Mouse (Mus musculus): ENCODE measurements around the gene Esrrb.

Gene Esrrb

DNA sequence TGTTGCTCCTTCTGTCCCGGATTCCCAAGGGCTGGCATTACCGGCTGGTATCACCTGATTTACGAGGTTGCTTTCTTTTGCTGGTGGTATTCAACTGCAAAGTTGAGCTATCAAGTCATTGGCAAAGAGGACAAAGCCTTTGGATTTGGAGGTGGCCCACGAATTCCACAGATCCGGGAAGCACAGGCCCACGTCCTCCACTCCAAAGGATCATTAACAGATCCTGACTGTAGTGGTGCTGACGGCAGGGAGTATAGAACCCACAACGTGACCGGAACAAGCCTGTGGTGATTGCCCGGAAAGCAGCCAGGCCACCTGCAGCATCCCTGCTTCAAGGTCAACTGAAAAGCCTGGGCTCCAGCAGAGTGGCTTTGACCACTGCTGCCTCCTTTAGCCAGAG is 140.8 kb downstream of the Esrrb start:
- no peak for DNase-seq

DNA sequence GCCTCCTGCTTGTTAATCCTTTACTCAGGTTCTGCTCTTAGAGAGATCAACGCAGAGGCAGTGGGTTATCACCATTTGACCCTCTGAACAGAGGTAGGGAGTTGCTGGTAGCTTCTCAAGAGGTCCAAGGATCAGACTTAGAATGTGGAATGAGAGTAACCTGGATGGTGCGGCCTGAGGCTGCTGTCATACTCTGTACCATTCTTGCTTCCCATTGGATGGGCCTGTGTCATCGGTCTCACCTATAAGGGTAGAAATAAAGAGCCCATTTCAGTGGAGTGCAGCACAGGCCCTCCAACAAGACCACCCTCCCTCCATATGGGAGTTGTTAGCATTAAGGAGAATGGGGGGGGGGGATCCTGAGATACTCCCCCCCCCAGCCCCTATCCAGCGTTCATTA is 143.0 kb downstream of the Esrrb start:
- no peak for DNase-seq

DNA sequence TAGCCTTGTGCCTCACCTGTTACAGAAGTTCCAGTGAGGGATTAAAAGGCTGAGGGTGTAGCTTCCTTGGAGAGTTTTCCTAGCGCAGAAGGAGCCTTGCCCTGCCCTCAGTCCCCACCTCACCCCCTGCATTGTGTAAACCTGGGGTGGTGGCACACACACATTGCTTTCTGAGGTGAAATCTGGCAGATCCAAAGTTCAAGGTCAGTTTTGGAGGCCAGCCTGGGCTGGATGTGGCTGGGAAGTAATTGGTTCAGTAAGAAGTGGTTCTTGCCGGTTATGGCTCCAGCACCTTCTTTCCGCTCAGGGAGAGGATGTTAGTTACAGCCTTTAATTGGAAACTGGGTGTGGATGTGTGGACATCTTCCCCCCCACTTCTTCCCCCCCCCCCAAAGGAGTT is 143.4 kb downstream of the Esrrb start:
- no peak for DNase-seq

DNA sequence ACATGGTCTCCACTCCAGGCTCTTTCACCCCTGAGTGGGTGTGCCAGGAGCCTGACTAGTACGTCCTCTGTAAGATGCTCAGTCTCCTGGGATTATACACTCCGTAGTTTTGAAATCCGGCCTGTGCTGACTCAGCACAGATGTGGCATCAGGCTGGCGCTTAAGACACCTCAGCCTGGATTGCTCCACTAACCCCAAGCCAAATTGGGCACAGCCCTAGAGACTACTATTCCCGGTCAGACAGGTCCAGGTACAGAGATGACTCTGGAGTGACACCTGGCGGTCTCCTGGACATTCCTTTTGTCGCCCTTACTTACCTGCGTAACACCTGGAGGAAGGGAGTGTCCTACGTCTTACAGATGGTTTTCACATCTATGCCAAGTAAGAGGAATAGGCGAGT is 146.8 kb downstream of the Esrrb start:
- no peak for DNase-seq

DNA sequence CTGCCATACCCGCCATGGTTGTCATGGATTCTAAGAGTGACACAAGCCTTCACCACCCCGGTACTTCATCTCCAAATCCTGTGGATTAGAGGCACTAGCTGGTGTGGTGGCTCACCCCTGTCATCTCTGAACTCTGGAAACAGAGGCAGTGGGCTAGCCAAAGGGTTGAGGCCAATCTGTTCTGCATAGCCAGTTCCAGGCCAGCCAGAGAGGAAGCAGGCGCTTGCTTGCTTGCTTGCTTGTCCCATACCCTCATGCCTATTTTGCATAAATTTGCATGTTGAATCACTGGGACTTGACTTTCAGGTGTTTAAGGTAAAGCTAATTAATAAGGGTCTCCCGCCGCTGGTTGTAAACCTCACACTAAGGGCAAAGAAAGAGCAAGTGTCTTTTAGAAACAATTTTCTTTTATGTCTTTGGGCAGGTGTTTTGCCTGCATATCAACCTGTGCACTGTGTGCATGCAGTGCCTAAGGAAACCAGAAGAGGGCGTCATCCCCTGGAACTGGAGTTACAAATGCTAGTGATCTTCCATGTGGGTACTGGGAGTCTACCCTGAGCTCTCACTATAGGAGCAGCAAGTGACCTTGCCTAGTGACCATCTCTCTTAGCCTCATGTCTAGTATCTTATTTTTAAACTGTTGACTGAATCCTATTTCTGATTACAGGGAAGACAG is 147.5 kb downstream of the Esrrb start:
- DNase-seq, result no peak

DNA sequence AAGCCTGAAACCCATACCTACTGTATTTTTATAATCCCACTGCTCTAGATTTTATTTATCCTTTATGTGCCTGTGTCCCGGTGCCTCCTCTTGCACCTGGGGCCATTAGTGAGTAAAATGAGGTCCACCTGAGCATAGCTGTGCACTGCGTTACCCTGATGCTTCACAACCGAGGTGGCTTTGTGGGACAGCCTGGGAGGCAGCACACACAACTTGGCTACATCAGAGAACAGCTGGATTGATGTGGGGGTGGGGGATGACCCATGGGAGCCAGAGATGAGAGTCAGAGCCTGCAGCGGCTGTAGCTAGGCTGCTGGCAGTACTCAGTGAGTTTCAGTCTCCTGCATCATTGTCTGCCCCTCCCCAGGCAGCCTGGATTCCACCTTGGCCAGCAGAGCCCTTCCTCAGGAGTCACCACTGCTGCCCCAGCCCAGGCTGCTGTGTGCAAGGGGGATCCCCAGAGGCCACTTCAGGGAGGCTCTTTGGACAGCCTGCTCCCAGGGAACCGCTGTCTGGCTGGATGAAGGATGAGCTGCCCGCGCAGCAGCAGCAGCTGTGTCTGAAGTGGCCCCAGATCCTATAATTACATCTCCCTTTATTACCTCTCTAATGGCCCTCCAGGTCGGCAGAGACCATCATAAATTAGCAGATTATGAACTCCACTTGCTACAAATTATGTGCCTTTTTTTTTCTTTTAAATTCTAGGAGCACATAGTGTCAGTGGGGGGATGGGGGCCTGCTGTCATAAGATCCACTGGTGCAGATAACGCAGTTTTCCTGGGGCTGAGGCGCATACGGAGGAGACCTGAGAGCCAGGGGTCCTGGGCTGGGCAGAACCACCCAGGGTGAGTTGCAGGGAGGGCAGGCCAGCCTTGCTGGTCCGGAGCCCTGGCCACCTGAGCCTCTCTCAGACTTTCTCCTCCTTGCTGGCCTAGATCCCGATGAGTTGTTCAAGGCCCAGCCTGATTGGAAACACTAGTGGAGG is 148.7 kb downstream of the Esrrb start:
- DNase-seq, result no peak

DNA sequence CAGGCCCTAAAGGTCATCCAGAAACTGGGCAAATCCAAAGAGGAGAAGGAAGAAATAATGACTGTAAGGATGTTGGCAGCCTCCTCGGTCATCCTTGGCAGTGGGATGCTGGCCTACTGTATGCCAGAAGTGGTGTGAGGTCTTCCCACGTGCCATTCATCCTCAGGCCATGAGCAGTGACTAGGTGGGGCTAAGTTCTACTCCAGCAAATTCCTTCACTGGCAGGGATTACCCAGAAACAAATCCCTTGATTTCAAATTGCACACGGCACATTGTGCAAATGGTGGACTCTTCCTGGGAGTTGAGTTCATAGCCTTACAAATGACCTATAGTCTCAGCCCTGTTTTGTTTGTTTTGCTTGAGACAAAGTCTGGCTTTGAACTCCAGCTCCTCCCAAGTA is 151.4 kb downstream of the Esrrb start:
- DNase-seq, result no peak

DNA sequence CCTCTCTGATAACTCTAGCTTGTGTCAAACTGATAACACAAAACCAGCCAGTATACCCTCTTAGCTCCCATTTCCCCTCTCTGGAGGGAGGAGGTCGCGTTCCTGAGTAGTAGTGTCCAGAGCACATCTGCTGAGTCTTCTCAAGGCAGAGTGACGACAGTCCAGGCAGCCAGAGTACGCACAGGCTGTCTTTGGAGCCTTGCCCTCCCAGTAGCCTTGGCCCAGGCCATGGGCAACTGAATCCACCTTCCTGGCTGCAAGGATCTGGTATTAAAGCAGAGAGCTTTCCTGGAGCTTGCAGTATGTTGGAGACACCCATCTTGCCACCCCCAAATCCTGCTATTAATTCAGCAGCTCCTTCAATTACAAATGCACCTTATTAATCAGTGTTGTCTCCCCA is 152.7 kb downstream of the Esrrb start:
- DNase-seq, result no peak

DNA sequence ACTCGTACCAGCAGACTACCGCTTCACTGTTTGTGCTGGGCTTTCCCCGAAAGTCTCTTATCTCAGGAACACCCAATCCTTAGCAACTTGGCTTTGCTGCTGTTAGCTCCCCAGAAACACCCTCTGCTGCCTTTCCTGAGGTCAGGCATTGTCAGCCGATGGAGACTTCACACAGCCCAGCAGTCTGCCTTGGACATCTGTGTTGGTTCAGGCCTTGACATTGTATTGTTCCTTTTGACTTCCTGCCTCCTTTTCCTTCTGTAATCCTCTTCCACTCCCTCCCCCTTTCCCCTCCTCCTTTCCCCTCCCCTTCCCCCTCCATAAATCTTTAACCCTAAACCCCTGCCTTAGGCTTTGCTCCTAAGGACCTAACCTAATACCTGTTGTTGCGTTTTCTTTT is 155.7 kb downstream of the Esrrb start:
- no peak for DNase-seq

DNA sequence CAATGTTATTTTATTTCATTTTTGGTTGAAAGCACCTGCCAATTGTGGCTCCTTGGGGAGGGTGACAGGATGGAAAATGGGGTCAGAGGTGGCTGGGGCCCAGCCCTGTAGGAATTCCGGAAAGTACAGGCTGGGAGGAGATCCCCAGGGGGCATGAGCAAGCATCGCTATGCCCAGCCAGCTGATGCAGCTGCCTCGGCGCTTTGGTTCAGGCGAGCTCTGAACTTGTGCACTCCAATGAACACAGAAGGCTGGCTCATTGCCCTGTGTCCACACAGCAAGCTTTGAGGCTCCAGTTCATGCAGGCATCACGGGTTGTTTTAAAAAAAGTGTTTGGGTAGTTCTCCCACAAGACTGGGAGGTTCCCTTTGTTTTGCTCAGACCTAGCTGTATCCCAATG is 156.8 kb downstream of the Esrrb start:
- DNase-seq, result no peak

DNA sequence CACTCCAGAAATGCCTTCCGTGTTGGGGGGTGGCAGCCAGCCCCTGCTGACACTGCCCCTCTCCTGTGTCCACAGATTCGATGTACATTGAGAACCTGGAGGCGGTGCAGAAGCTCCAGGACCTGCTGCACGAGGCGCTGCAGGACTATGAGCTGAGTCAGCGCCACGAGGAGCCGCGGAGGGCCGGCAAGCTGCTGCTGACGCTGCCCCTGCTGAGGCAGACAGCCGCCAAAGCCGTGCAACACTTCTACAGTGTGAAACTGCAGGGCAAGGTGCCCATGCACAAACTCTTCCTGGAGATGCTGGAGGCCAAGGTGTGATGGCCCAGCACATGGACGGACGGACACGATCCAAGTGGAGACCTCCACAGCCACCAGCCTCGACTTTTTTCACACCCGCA is 157.8 kb downstream of the Esrrb start:
- DNase-seq, result no peak

DNA sequence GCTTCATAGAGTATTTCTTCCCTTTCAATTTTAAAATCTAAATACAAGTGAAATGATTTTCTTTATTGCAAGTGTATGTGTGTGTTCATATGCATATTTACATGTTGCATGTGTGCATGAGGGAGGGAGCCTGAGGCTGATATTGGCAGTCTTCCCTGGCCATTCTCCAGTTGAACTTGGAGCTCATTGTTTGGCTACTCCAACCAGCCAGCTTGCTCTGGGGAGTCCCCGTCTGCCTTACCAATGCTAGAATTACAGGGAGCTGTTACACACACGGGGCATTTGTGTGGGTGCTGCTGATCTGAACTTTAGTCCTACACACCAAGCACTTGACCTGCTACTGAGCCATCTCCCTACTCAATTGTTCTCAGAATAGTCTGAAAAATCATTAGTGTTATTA is 173.4 kb downstream of the Esrrb start:
- DNase-seq, result no peak

DNA sequence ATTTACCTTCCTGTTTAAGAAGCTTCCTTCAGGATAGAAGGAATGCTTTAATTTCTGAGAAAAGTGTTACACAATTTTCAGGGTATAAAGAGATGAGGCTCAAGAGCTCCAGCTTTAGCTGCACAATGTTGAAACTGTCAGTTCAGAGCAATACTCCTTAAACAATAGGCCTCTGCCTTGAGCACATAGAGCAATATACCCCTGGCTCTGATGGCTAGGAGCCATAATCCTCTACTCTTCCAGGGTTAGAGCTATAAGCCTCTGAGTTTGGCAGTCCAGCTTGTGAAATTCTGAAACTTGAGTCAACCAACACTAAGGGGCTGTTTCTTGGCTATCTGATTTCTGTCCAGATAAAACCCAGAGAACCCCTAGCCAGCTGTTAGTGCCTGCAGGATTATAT is 176.9 kb downstream of the Esrrb start:
- DNase-seq, result no peak

DNA sequence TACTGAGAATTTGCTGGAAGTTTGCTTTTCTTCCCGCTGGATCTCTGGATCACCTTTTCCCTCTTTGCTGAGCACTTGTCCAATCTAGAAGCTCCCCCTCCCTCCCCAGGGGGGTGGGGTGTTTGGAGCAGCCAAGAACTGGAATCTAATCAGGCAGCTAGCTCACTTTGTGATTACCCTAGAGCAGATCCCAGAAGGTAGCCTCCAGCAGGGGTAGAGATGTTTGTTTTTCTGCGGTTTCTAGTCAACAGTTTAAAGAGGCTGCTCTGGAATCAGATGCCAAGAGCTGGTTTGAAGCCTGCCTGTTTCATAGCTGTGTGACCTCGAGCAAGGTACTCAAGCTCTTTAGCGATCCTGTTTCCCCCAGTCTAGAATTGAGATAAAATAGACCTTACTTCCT is 177.8 kb downstream of the Esrrb start:
- DNase-seq, result no peak

DNA sequence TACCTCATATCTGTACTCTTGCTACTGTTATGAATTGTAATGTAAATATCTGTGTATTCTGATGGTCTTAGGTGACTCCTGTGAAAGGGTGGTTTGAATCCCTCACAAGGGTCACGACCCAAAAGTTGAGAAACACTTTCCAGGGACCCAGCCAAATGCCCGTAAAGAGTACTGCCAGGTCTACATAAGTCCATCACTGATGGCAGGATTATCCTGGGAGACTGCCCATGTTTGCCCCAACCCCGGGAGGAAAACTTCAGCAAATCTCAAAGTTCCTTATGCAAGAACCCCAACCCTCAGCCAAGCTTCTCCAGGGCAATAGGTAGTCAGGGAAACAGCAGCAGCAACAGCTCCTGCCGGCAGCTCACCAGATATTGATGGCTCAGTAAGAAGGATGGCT is 178.6 kb downstream of the Esrrb start:
- DNase-seq, result no peak

DNA sequence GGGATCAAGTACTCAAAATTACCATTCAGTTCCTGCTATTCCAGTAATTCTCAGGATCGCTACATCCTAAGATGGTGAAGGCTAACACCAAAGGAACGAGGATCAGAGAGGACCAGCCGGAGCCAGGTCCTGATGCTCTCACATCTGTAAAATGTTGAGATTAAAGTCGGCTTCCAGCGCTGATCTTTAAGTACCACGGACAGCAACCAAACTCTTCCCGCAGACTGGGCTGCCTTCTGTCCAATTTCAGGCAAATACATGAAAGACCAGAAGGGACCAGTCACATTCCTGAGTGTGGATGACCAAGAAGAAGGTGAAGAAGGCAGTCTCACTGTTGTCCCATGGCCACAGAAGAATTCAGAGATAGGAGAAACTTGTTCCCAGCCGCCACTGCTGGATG is 186.9 kb downstream of the Esrrb start:
- no peak for DNase-seq

DNA sequence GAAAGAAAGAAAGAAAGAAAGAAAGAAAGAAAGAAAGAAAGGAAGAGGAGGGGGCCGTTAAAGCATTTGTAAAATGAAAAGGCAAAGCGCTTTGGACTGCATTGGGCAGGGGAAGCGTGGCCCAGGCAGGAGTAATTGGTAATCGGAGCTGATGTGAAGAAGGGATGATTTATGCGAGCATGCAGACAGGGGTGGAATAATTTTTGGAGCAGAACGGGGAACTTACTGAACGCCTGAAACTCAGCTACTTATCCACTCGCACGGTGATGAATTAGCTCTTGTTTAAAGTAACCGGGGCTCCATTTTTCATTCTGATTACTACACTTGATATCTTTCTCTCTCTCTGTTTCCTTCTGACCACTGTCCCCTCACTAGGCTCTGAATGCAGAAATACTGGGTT is 192.1 kb downstream of the Esrrb start:
- DNase-seq, result no peak

DNA sequence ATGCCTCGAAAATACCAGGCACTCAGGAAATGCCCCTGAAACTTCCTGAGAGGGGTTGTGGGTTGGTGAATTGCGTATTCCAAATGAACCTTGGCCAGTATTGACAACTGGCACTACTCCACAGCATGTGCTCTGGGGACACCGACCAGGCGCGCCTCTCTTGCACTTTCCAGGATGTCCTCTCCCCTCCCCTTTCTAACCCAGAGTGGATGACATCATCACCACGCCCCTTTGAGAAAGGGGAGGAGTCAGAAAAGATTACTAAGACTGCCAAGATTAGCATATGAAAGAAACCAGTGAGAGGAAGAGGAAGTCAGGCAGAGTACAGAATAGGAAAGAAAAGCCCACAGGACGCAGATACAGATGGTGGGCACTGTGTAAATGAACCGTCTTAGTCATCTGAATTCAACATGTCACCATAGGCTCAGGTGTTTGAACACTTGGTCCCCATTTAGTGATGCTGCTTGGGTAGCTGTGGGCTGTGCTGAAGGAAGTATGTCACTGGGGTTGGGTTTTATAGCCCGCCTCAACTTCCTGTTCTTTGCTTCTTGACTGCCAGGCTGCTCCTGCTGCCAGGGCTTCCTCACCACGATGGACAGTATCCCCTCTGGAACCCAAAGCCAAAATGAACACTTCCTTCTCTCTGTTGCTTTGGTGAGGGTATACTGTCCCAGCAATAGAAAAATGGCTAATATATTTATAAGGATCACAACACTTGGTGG is 196.0 kb downstream of the Esrrb start:
- DNase-seq, result no peak

DNA sequence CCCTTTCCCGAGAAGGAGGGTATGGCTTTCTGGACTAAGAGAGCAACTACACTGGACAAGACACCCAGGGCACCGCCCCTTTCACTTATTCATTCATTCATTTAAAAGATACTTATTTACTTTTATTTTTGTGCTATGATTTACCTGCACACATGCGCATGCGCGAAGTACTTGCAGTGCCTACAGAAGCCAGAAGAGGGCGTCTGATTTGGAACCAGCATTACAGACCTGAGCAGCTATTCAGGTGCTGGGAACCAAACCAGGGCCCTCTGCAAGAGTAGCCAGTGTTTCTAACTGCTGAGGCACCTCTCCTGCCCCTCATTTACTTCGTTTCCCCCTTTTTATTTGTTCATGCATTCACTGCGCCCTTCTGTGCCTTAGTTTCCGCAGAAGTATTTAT is 198.0 kb downstream of the Esrrb start:
- no peak for DNase-seq

DNA sequence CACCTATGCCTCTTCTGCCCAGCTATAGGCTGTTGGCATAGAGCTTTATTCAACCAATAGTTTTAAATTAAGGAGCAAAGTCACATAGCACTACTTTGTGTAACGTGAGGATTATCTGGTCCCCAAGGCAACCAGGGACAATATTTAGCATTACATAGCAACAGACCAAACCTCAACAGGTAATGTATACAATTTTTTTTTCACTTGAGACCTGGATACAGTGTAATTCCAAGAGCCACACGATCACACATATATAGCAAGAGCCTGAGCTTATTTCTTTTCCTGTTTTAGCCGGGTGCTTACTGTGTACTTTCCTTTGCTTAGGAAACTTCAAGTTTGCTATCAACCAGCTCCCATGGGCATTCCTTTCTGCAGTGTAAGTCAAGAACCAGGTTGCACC is 201.8 kb downstream of the Esrrb start:
- no peak for DNase-seq

DNA sequence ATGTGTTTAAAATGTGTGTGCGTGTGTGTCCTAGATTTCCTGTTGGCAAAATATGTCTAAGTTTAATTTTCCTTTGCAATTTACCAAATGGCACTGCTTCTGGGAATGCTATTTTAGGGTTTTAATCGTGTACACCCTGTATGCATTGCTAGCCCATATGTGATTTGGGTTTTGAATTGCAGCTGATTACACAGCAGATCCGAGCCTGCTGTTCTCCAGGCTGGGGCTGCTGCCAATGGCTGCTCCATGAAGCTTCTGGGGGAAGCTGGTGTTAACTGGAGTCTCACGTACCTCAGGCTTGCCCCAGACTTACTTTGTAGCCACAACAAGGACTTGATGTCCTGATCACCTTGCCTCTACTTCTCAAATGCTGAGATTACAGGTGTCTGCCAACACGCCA is 205.1 kb downstream of the Esrrb start:
- no peak for DNase-seq

Measured in cerebellum, adult 9-10 months (tissue).